Mouse (Mus musculus) brain, embryonic 14.5 days (tissue): Measurements from ENCODE around the gene Clec1a.

Source experiments
- CTCF ChIP-seq: fragments of 200-500 bp; IDR thresholded peaks from 2 replicates; pipeline ENCODE4 v1.5.1; 2012; ENCODE audit warnings: inconsistent platforms, mild to moderate bottlenecking, moderate library complexity, borderline replicate concordance; ENCODE audit not compliant: insufficient read depth, insufficient read length; ENCODE audit errors: extremely low read depth
- POLR2A ChIP-seq: fragments of 200-500 bp; IDR thresholded peaks from 2 replicates; pipeline ENCODE4 v1.6.1; 2012; ENCODE audit warnings: mild to moderate bottlenecking, inconsistent platforms, borderline replicate concordance; ENCODE audit not compliant: poor library complexity, insufficient read depth, insufficient read length, severe bottlenecking; ENCODE audit errors: extremely low read depth

GRCm38 (mm10) chr6:129408562-129408961 lies 43.2 kb downstream of the Clec1a start, which contains the start of gene Clec9a:
- no peak for TF ChIP-seq POLR2A
- no peak for TF ChIP-seq CTCF
